Mouse (Mus musculus): ENCODE measurements around the gene Milr1. TPM values are rescaled to one million over a fixed set of nuclear protein-coding genes. Genes with fewer than 3 reads are reported as not detected.

The Milr1 gene
- polyA plus RNA-seq (2014; fragmentation: Illumina TruSeq; extraction: RNeasy Lipid Tissue Mini Kit (QIAGEN cat#74804); ENCODE audit: insufficient read depth, low read depth, low replicate concordance) = 5.0 TPM

GRCm38 (mm10) chr11:106751039-106752018, at the start of gene Milr1:
TSS of gene Milr1 (plus strand) at chr11:106751226.

GRCm38 (mm10) chr11:106750121-106750751, 790 bp upstream of the Milr1 start, which contains the start of gene Pecam1:
TSS of gene Pecam1 (minus strand) at chr11:106750628.

GRCm38 (mm10) chr11:106779388-106780088, 28.5 kb downstream of the Milr1 start, which contains the start of gene Polg2:
TSS of gene Polg2 (minus strand) at chr11:106779537.

DNA sequence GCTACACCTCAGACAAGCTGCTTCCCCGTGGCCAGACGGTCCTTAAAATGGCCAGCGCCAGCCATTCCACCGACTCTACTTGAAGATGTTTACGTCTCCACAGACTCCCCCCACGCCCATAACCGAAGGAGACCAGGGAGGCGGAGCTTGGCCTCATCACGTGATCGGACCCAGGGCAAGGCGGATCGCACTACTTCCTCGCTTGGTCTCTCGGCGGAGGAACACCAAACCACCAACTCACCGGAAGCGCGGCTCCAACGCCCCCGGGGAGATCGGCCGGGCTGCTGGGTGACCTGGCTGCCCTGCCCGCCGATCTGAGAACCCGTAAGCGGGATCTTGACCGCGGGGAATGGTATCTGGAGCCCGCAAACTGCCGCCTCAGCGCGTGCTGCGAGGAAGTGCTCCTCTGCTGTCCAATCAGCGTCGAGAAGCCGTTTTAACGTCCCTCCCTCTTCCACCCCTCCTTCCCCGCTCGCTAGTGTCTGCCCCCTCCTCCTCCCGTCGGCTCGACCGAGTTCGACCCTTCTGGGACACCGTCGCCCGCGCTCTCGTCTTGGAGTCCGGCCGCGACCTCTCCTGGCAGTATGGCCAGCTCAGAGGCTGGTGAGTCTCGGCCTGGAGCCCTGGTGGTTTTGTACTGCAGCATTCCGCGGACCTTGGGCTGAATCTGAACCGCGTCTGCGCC, 37.9 kb downstream of the Milr1 start, which contains the start of the genes Ddx5 and Cep95:
Gene Ddx5 (minus strand): TSS at position 411 of the 685 bp plus-strand sequence.
Gene Cep95 (plus strand): TSS at position 478 of the 685 bp plus-strand sequence.

Other genes with a start within 250 kb of the Milr1 start
- gene Tex2, start 137.8 kb upstream of the Milr1 start, polyA plus RNA-seq (2014; fragmentation: Illumina TruSeq; extraction: RNeasy Lipid Tissue Mini Kit (QIAGEN cat#74804); ENCODE audit: insufficient read depth, low read depth, low replicate concordance) = 13.2 TPM
- gene Pecam1, start 598 bp upstream of the Milr1 start, polyA plus RNA-seq (2014; fragmentation: Illumina TruSeq; extraction: RNeasy Lipid Tissue Mini Kit (QIAGEN cat#74804); ENCODE audit: insufficient read depth, low read depth, low replicate concordance) = 235 TPM
- gene Polg2, start 28.3 kb downstream of the Milr1 start, polyA plus RNA-seq (2014; fragmentation: Illumina TruSeq; extraction: RNeasy Lipid Tissue Mini Kit (QIAGEN cat#74804); ENCODE audit: insufficient read depth, low read depth, low replicate concordance) = 5.9 TPM
- 362 TPM for gene Ddx5, start 38.0 kb downstream of the Milr1 start, polyA plus RNA-seq (2014; fragmentation: Illumina TruSeq; extraction: RNeasy Lipid Tissue Mini Kit (QIAGEN cat#74804); ENCODE audit: insufficient read depth, low read depth, low replicate concordance)
- 4.7 TPM for gene Cep95, start 38.0 kb downstream of the Milr1 start, polyA plus RNA-seq (2014; fragmentation: Illumina TruSeq; extraction: RNeasy Lipid Tissue Mini Kit (QIAGEN cat#74804); ENCODE audit: insufficient read depth, low read depth, low replicate concordance)
- 30.8 TPM for gene Smurf2, start 169.5 kb downstream of the Milr1 start, polyA plus RNA-seq (2014; fragmentation: Illumina TruSeq; extraction: RNeasy Lipid Tissue Mini Kit (QIAGEN cat#74804); ENCODE audit: insufficient read depth, low read depth, low replicate concordance)
- gene Kpna2, start 248.3 kb downstream of the Milr1 start, polyA plus RNA-seq (2014; fragmentation: Illumina TruSeq; extraction: RNeasy Lipid Tissue Mini Kit (QIAGEN cat#74804); ENCODE audit: insufficient read depth, low read depth, low replicate concordance) = 32.5 TPM

All from lung, adult 10 weeks (tissue).